Mouse (Mus musculus) right cerebral cortex, postnatal 4 days (tissue): ENCODE data around the gene Atg101.
"Not testable (repeated sequence)": the region's sequence is repeated elsewhere in the genome, so short reads cannot be mapped to it uniquely, and the experiment has no call there.

Experiments used
- DNase-seq: peaks from one replicate; pipeline ENCODE4 v3.0.0-alpha.2; 2022

The Atg101 gene

DNA sequence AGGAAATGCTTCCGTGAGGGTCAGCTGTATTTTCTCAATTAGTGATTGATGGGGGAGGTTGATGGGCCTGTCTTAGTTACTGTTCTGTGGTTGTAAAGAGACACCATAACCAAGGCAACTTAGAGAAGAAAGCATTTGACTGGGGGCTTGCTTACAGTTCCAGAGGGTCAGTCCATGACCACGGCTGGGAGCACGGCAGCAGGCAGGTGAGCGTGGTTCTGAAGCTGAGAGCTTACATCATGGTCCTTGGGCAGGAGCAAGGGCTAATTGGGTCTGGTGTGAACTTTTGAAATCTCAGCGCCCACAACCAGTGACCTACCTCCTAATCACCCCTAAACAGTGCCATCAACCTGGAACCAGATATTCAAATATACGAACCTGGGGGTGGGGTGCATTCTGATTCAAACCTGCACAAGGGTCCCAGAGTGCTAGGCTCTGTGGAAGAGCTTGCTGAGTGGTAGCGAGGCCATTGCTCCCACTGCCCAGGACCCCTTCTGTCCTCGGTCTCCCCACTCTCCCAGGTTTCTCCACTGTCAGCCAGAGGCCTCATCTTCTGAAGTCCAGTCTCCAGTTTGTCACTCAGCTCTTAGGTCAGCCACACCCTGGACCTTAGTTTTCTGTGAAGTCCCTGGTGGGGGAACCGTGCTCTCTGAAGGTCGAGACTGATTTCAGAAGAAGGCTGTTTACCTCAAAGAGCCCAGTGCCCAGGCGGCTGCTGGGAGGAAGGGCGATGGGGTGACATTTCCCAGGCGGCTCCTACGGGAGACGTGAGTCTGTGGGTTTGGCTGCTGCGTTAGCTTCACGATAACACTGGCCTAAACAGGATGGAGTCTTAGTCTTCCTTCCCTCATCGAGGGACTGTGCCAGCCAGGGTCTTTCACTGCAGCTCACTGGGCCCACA is 33.1 kb downstream of the Atg101 start:
- no peak for DNase-seq

- DNase-seq = no peak
Observed at GRCm38 (mm10) chr15:101317814-101318500, 33.9 kb downstream of the Atg101 start.

DNA sequence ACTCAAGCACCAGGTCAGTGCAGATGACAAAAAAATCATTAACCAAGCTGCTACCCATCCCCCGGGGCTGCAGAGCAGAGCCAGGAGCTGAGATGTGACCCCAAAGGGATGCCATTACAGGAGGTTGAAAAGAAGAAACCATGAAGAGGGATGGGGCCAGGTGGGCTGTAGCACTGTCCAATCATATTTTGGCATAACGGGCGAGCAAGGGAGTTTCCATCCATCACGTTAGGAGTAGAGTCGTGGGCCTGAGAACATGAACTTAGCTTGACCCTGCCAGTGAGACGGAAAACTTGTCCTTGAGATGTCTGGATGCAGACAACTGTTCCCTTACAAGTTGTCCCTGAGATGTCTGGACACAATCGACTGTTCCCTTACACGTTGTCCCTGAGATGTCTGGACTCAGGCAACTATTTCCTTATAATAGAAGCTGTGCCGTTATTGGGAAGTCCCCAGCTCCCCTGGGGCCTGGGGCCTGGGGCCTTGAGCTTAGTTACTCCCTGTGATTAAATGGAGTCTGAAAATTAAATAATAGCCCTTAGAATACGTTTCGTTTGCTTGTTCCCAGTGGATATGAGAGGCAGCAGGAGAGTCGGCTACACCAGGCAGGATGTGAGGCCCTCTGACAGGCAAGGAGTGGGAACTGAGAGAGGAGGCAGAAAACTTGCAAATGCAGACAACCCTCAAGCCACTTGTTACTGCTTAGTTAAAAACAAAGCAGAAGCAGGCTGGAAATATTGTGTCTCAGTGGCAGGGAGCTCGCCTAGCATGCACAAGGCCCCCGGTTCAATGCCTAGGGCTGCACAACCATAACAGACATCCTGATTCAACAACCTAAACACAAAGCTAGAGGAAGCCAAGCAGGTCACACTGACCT is 35.1 kb downstream of the Atg101 start:
- DNase-seq = no peak

DNA sequence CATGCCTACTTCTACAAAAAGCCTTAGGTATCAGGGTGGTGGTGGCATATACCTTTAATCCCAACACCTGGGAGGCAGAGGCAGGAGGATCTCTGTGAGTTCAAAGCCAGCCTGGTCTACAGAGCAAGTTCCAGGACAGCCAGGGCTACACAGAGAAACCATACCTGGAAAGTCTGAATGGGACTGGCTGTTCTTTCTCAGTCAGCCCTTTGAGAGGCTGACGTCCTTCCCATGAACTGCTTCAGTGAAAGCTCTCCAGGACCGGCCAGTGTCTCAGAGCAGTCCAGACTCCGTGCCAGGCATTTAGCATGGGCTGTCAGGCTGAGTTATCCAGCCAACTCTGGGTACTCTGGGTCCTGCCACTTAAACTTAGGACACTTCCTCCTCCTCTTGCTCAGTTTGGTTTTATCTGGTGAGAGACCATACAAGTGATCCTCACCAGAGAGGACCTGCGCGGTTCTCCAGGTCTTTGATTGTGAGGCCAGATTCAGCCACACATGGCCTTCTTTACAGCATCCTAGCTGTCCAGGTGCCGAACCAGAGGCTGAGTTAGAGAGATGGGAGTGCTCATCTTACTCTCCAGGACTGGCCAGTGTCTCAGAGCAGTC is 36.0 kb downstream of the Atg101 start:
- DNase-seq = no peak

- DNase-seq = no peak
Observed at GRCm38 (mm10) chr15:101320618-101321041, 36.6 kb downstream of the Atg101 start.

GRCm38 (mm10) chr15:101321126-101321525 is 37.1 kb downstream of the Atg101 start:
- no peak for DNase-seq

GRCm38 (mm10) chr15:101322106-101322505 is 38.0 kb downstream of the Atg101 start:
- DNase-seq = no peak

GRCm38 (mm10) chr15:101322640-101323039 is 38.6 kb downstream of the Atg101 start:
- DNase-seq = no peak

DNA sequence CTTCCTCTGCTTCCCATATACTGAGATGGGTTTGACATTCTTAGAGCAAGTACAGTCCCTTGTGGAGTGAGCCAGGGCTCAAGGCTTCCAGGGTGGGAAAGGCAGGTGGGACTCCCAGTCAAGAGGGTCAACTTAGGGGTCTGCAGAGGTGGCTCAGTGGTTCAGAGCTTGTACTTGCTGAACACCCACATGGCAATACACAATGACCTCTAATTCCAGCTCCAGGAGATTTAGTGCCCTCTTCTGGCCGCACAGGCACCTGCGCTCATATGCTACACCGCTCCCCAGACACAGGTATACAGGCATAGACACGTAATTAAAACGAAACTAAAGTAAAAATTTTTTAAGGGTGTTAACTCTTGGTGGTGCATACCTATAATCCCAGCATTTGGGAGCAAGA is 39.4 kb downstream of the Atg101 start:
- no peak for DNase-seq

GRCm38 (mm10) chr15:101324409-101324808 is 40.3 kb downstream of the Atg101 start:
- DNase-seq = not testable (repeated sequence)

GRCm38 (mm10) chr15:101325991-101326534 is 42.0 kb downstream of the Atg101 start:
- no peak for DNase-seq

- peak; percentile 96 for DNase-seq
Observed at GRCm38 (mm10) chr15:101327282-101327681, 43.2 kb downstream of the Atg101 start.

DNA sequence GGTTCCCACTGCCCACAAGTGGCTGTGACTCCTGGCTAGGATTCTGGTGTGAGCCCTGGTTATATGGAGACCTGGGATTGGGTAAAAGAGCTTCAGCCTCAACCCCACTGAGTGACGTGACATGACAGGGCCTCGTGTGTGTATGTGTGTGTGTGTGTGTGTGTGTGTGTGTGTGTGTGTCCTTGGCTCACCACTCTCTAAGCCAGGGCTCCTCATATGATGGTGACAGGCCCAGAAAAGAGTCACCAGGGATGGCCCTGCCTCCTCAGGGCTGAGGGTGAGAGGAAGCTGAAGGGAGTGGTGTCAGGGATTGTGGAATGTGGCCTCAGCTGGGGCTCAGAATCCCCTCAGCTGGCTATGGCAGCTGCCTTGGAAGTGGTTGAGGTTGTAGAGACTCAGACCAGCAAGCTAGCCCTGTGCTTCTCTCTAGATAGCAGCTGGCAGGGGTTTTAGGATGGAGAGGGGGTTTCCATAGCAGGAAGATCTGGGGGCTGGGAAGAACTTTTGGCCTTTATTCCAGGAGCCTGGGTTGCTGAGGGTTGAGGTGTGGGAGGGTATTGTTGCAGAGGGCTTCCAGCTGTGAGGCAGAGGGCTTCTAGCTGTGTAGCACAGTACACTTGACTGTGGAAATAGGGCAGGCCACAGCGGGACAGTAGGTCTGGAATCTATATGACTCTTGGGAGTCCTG is 44.9 kb downstream of the Atg101 start:
- DNase-seq = no peak

- DNase-seq = no peak
Observed at GRCm38 (mm10) chr15:101329564-101329892, 45.5 kb downstream of the Atg101 start.

DNA sequence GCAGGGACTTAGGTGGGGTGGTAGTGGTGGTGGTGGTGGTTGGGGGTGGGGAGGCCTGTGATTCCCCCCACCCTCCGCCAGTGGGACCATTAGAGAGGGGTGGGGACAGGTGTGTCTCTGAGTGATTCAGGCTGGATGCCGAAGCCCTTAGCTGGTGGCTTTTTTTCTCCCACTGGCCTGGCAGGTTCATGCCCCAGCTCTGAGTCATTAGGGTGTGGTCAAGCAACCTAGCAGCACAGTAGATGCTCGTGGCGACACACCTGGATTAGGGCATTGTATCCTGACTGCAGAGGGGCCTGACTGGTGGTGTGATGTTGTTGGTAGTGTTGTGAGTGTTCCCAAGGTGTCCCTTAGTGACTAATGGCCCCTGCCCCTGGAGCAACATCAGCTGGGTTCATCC is 47.0 kb downstream of the Atg101 start:
- DNase-seq = no peak

DNA sequence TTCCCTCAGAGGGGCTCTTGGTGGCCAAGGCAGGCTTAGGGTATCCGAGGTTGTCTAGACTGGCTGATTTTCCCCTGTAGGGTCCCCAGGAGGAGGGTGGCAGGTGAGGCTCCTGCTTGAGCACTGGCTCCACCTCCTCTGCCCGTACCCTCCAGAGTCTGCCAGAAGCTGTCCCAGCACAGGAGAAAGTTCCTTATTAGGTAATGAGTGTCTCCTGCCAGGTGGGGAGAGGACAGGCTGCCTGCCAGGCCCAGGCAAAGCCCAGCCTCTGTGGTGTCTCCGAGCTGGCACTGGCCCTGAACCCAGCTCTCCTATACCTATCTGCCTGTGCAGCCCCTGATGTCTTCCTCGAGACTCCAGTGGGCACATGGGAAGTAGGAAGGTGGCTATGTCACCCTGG is 48.3 kb downstream of the Atg101 start:
- no peak for DNase-seq

- no peak for DNase-seq
Observed at GRCm38 (mm10) chr15:101333165-101333564, 49.1 kb downstream of the Atg101 start.

DNA sequence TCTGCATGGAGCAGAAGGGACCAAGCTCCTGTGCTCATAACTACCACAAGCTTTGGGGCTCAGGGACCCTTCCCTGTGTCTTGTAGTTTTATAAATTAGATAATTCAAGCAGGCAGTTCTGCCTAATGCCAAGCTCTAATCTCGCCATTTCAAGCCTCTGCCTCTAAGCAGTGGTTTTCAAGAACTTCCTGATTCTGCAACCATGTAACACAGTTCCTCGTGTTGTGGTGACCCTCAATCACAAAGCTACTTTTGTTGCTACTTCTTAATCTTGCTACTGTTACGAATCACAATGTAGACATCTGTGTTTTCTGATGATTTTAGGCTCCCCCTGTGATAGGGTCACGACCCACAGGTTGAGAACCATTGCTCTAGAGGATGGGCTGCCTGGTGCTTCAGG is 49.6 kb downstream of the Atg101 start:
- no peak for DNase-seq

DNA sequence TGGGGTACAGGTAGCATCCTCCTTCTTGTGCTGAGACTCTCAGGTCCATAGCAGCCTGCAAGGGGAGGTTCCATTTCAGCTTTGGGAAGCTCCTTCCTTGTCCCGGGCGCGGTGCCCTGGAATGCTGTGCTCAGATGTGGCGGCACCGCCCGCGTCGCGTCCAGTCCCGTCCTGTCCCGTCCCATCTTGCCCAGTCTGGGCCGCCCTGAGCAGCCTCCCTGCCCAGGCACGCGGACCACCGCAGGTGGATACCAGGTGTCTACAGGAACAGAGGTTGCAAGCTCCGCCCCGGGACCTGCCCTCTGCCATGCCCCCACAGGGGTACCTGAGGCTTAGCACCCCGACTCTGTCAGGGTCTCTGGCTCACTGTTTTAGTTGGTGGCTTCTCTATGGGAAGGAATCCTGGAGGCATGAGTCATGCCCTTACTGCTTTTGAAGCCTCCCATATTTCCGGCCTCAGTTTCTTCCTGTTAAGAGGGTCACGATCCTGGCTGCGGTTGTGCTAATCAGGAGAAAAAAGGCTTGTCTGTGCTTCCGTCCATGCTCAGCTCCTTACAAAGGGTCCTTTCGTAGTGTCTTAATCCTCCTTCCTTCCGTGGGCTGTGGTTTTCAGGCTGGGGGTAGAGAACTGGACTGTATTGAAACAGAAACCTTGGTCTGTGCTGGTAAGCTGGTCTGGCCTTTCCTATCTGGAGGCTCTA is 52.6 kb downstream of the Atg101 start:
- no peak for DNase-seq

DNA sequence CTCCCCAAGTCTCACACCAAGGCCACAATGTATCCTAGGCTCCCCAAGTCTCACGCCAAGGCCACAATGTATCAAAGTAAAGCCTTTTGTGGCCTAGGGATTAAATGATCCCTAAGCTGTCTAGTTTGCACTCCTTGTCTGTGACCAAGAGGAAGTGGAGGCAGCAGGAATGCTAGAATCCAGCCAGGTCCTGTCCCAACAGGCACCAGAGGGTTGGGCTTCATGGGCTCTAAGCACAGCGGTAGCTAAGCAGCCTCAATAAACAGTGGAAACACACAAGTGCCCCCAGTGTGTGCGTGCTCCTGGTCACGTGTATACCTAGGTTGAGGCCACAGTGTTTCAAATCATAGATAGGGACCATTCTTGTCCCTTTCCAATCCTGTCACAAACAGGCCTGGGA is 54.3 kb downstream of the Atg101 start:
- DNase-seq = no peak

DNA sequence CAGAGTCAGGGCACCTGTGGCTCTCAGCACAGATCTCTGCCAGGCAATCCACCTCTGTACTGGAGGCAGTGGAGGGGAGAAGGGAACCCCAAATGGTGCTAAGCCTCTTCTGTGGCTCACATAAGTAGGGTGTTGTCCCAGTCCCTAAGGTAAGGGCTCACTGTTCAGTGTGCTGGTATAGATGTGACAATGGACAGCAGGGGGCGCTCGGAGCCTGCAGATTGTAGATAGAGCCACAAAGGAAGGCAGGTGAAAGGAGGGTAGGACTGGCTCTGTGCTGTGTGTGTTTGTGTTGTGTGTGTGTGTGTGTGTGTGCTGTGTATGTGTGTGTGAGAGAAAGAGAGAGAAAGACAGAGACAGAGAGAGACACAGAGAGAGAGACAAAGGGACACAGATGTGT is 55.5 kb downstream of the Atg101 start:
- peak; percentile 98 for DNase-seq
